Mouse (Mus musculus): ENCODE data around the gene Hdac4. TPM values are rescaled to one million over a fixed set of nuclear protein-coding genes. Genes with fewer than 3 reads are reported as not detected.

Gene Hdac4
- polyA plus RNA-seq, 1 experiment = 21.2 TPM

DNA sequence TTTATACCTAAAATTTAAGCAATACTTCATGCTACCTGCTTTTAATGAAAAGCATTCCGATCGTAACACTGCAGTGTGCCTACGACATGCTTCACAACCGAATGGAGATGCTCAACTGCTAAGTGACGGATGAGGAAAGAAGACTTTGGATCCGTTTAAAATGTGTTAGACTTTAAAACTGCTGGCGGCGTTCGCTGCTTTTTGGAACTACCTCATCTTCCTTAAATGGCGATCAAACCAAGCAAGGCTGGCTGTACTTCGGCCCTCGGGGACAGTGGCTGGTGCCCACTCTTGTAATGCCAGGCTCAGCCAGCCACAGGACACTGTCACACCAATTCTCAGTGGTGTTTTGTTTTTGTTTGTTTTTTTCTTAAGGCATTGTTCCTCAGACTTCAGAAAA, 263.3 kb downstream of the Hdac4 start:
- TF ChIP-seq MAX (IDR thresholded peaks at IDR 0.05; ENCODE audit: low read depth) (no peak), MYOD1 (IDR thresholded peaks at IDR 0.05; ENCODE audit: control insufficient read depth in 1 of 3, insufficient read length in 2 of 3, low read depth in 2 of 3) (no peak), E2F4 (IDR thresholded peaks at IDR 0.05; ENCODE audit: insufficient read depth) (no peak), POLR2AphosphoS2 (IDR thresholded peaks at IDR 0.05; ENCODE audit: insufficient read length, low read depth) (no peak), TCF12 (IDR thresholded peaks at IDR 0.05; ENCODE audit: insufficient read depth, poor library complexity, severe bottlenecking) (no peak), USF1 (IDR thresholded peaks at IDR 0.05; ENCODE audit: low read depth) (no peak), POLR2A (IDR thresholded peaks at IDR 0.05; ENCODE audit: insufficient read length, low read depth) (no peak), REST (IDR thresholded peaks at IDR 0.05; ENCODE audit: insufficient read depth, insufficient read length) (no peak), MYOG (IDR thresholded peaks at IDR 0.05; ENCODE audit: control insufficient read depth in 1 of 3, insufficient read depth in 1 of 3, insufficient read length in 2 of 3, low read depth in 2 of 3) (no peak), SRF (IDR thresholded peaks at IDR 0.05; ENCODE audit: control insufficient read depth, insufficient read length, low read depth) (no peak), TCF3 (IDR thresholded peaks at IDR 0.05; ENCODE audit: insufficient read length, low read depth) (no peak), CEBPB (IDR thresholded peaks at IDR 0.05; ENCODE audit: insufficient read depth, poor library complexity, severe bottlenecking) (no peak)
- no peak overlapping the region for H3K4me3 ChIP-seq
- H3K79me2 ChIP-seq (ENCODE audit: control insufficient read depth, insufficient read depth) = no peaks in the 10 kb centered on the region
- H3K27me3 ChIP-seq (ENCODE audit: control insufficient read depth, insufficient read depth, insufficient read length) = no peaks in the 10 kb centered on the region
- H3K36me3 ChIP-seq (ENCODE audit: control insufficient read depth, insufficient read depth) = peaks cover 20% of the 10 kb centered on the region
- no peak overlapping the region for H3K4me2 ChIP-seq (ENCODE audit: low read depth)
- H3ac ChIP-seq (ENCODE audit: control insufficient read depth, insufficient read length) = no peak overlapping the region

DNA sequence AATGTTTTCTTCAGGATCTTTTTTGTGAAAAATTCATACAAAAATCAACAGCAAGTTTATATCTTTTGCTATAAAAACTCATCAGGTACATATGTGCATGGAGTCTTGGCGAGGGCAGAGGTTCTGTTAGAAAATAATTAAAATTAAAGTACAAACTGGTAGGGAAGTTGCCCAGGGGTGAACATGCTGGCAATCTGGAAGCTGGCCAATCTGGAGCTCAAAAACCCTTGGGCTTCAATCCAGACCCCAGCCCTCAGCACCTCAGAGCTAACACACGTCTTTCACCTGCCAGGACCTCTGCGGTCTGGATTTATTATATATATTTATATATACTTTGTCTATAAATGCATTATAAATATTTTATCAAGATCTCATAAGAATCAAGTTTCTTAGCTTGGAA, 263.7 kb downstream of the Hdac4 start:
- H3K36me3 ChIP-seq (ENCODE audit: control insufficient read depth, insufficient read depth) = peaks cover 20% of the 10 kb centered on the region
- no peak overlapping the region for H3K4me2 ChIP-seq (ENCODE audit: low read depth)
- H3K79me2 ChIP-seq (ENCODE audit: control insufficient read depth, insufficient read depth) = no peaks in the 10 kb centered on the region
- H3K27me3 ChIP-seq (ENCODE audit: control insufficient read depth, insufficient read depth, insufficient read length) = no peaks in the 10 kb centered on the region
- no peak overlapping the region for H3ac ChIP-seq (ENCODE audit: control insufficient read depth, insufficient read length)
- H3K4me3 ChIP-seq = no peak overlapping the region
- TF ChIP-seq CEBPB (IDR thresholded peaks at IDR 0.05; ENCODE audit: insufficient read depth, poor library complexity, severe bottlenecking) (no peak), USF1 (IDR thresholded peaks at IDR 0.05; ENCODE audit: low read depth) (no peak), TCF12 (IDR thresholded peaks at IDR 0.05; ENCODE audit: insufficient read depth, poor library complexity, severe bottlenecking) (no peak), REST (IDR thresholded peaks at IDR 0.05; ENCODE audit: insufficient read depth, insufficient read length) (no peak), TCF3 (IDR thresholded peaks at IDR 0.05; ENCODE audit: insufficient read length, low read depth) (no peak), MAX (IDR thresholded peaks at IDR 0.05; ENCODE audit: low read depth) (no peak), MYOD1 (IDR thresholded peaks at IDR 0.05; ENCODE audit: control insufficient read depth in 1 of 3, insufficient read length in 2 of 3, low read depth in 2 of 3) (no peak), MYOG (IDR thresholded peaks at IDR 0.05; ENCODE audit: control insufficient read depth in 1 of 3, insufficient read depth in 1 of 3, insufficient read length in 2 of 3, low read depth in 2 of 3) (no peak), SRF (IDR thresholded peaks at IDR 0.05; ENCODE audit: control insufficient read depth, insufficient read length, low read depth) (no peak), POLR2A (IDR thresholded peaks at IDR 0.05; ENCODE audit: insufficient read length, low read depth) (no peak), E2F4 (IDR thresholded peaks at IDR 0.05; ENCODE audit: insufficient read depth) (no peak)

DNA sequence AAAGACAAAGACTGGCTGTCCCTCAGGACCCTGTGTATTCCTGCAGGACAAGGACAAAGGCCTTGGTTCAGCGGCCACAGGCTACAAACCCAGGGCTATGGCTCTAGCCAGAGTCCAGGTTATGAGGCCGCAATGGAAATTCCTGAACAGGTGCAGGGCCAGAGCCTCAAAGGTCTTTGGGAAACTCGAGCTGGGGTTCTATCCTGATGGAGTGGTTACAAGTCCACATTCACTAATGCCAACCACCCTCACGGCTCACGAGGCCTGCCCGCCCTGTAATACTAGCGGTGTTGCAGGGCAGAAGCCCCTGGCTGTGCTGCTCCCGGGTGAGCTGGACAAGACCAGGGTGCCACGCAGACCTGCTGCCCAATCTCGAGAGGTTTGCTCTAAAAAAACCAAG, 264.3 kb downstream of the Hdac4 start:
- no peaks in the 10 kb centered on the region for H3K79me2 ChIP-seq (ENCODE audit: control insufficient read depth, insufficient read depth)
- TF ChIP-seq CEBPB (IDR thresholded peaks at IDR 0.05; ENCODE audit: insufficient read depth, poor library complexity, severe bottlenecking) (no peak), POLR2A (IDR thresholded peaks at IDR 0.05; ENCODE audit: insufficient read length, low read depth) (no peak), TCF3 (IDR thresholded peaks at IDR 0.05; ENCODE audit: insufficient read length, low read depth) (no peak), REST (IDR thresholded peaks at IDR 0.05; ENCODE audit: insufficient read depth, insufficient read length) (no peak), TCF12 (IDR thresholded peaks at IDR 0.05; ENCODE audit: insufficient read depth, poor library complexity, severe bottlenecking) (no peak), MAX (IDR thresholded peaks at IDR 0.05; ENCODE audit: low read depth) (no peak), POLR2AphosphoS2 (IDR thresholded peaks at IDR 0.05; ENCODE audit: insufficient read length, low read depth) (no peak), MYOG (IDR thresholded peaks at IDR 0.05; ENCODE audit: control insufficient read depth in 1 of 3, insufficient read depth in 1 of 3, insufficient read length in 2 of 3, low read depth in 2 of 3) (no peak), E2F4 (IDR thresholded peaks at IDR 0.05; ENCODE audit: insufficient read depth) (no peak), USF1 (IDR thresholded peaks at IDR 0.05; ENCODE audit: low read depth) (no peak), MYOD1 (IDR thresholded peaks at IDR 0.05; ENCODE audit: control insufficient read depth in 1 of 3, insufficient read length in 2 of 3, low read depth in 2 of 3) (no peak), SRF (IDR thresholded peaks at IDR 0.05; ENCODE audit: control insufficient read depth, insufficient read length, low read depth) (no peak)
- no peaks in the 10 kb centered on the region for H3K27me3 ChIP-seq (ENCODE audit: control insufficient read depth, insufficient read depth, insufficient read length)
- H3K36me3 ChIP-seq (ENCODE audit: control insufficient read depth, insufficient read depth) = peaks cover 20% of the 10 kb centered on the region
- no peak overlapping the region for H3K4me2 ChIP-seq (ENCODE audit: low read depth)
- no peak overlapping the region for H3K4me3 ChIP-seq
- no peak overlapping the region for H3ac ChIP-seq (ENCODE audit: control insufficient read depth, insufficient read length)

DNA sequence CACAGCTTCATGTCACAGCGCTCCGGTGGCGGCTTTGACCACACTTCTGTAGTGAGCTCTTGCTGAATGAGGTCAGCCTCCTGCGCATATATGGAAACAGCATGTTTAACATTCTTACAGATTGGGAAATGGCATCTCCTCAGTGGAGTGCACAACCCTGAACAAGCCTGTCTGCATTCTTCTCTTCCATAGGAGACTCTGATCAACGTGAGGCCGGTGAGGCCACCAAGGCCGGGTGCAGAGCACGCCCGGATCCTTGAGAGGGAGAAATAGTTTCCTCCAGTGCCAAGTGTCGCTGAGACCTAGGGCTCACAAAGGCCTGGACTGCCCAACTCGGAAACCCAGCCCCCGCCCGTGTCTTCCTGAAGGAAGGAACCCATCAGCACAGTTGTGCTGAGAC, 266.4 kb downstream of the Hdac4 start:
- Histone ChIP-seq H3K4me2 (ENCODE audit: low read depth) (no peak overlapping the region), H3K36me3 (ENCODE audit: control insufficient read depth, insufficient read depth) (peaks cover 9% of the 10 kb centered on the region), H3K79me2 (ENCODE audit: control insufficient read depth, insufficient read depth) (no peaks in the 10 kb centered on the region), H3K4me3 (no peak overlapping the region), H3K27me3 (ENCODE audit: control insufficient read depth, insufficient read depth, insufficient read length) (no peaks in the 10 kb centered on the region), H3ac (ENCODE audit: control insufficient read depth, insufficient read length) (no peak overlapping the region)
- no peak for TF ChIP-seq CEBPB (IDR thresholded peaks at IDR 0.05; ENCODE audit: insufficient read depth, poor library complexity, severe bottlenecking)
- no peak for TF ChIP-seq REST (IDR thresholded peaks at IDR 0.05; ENCODE audit: insufficient read depth, insufficient read length)
- TF ChIP-seq MYOG (IDR thresholded peaks at IDR 0.05; ENCODE audit: control insufficient read depth in 1 of 3, insufficient read depth in 1 of 3, insufficient read length in 2 of 3, low read depth in 2 of 3) = no peak
- TF ChIP-seq TCF12 (IDR thresholded peaks at IDR 0.05; ENCODE audit: insufficient read depth, poor library complexity, severe bottlenecking) = no peak
- no peak for TF ChIP-seq USF1 (IDR thresholded peaks at IDR 0.05; ENCODE audit: low read depth)
- TF ChIP-seq POLR2A (IDR thresholded peaks at IDR 0.05; ENCODE audit: insufficient read length, low read depth) = no peak
- no peak for TF ChIP-seq MYOD1 (IDR thresholded peaks at IDR 0.05; ENCODE audit: control insufficient read depth in 1 of 3, insufficient read length in 2 of 3, low read depth in 2 of 3)
- TF ChIP-seq E2F4 (IDR thresholded peaks at IDR 0.05; ENCODE audit: insufficient read depth) = no peak

All from myocyte (in vitro differentiated cells).